Mouse (Mus musculus) erythroblast, adult 5-6 weeks (primary cell): ENCODE results near the gene Fap. TPM values are rescaled to one million over a fixed set of nuclear protein-coding genes. Genes with fewer than 3 reads are reported as not detected.

Experiments used
- ATAC-seq: replicated peaks from 2 replicates; pipeline ENCODE4 v1.8.0; 2016; ENCODE audit warnings: moderate number of reproducible peaks, mild to moderate bottlenecking, moderate TSS enrichment, inconsistent platforms; ENCODE audit not compliant: poor library complexity, low FRiP score, severe bottlenecking
- total RNA-seq, 2 experiments: library from RNA; stranded (forward) in 1 of 2; stranded (reverse) in 1 of 2; fragments of 150-400 nt in 1 of 2; fragments of 200-764, 138-1000 nt in 1 of 2; gene quantifications; 2 replicates each; pipeline versions ENCODE4 v1.2.3 to v1.2.4; 2015 to 2017; ENCODE audit warnings: low replicate concordance in 2 of 2

Gene Fap
- total RNA-seq (2015; ENCODE audit: low replicate concordance) (0.96 and 3.1 TPM in 2 replicates), total RNA-seq (2017; ENCODE audit: low replicate concordance) (1.6 and 1.7 TPM in 2 replicates)

DNA sequence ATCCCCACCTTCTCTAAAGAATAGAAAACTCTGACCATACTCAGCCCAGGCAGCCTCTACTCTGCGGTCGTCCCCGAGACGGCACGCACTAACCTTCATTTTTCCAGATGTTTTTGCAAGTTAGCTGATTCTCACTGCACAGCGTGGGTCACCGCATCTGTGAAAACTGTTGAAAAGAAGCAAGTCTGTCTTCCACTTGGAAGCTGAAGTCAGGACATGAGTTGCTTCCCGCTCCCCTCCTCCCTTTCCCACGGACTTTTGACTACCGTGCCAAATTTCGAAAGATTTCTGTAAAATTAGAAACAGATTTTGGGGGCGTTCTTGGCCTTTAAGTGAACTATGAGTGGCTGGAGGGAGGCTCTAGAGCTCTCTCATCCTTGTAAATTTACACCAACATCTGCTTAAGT is at the start of gene Fap:
Gene Fap, minus strand, starts transcription at position 323 of the 407 bp plus-strand sequence.
- ATAC-seq, result no peak

GRCm38 (mm10) chr2:62623024-62623441 is 49.2 kb upstream of the Fap start:
- no peak for ATAC-seq

DNA sequence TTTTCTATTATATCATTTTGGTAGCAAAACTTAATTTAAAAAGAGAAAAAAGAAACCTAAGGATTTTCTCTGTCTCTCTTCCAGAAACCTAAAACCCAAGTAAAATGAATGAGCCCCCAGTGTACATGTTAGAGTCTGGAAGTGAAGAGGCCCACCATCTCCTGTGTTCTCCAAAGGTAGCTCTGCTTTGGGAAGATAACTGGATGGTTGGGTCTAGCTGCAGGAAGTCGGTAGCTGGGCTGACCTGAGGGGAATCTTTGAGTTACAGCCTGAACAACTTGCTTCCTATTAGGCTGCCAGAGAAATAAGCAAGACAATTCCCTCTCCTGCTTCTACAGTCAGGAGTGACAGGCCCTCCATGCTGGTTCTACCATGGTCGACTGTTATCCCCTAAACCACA is 45.8 kb upstream of the Fap start:
- peak; percentile 47 for ATAC-seq

DNA sequence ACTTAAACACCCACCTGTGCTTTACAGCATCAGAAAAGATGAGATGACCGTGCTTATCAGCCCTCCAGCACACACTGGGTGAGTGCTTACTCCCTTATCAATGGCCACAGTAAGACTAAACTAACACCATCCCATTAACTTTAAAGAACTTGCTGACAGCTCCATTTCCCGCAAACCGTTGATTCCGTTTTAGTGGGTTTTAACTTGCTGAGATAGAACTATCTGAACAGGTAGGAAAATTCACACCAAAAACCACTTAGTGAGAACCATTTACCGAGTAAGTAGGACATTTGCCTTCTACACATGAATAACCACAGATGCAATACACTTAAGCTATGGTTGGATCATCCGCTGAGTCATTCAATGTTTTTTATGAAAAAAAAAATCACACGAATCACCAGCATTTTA is 45.1 kb upstream of the Fap start:
- ATAC-seq, result peak; percentile 95

- peak; percentile 33; the same call in 1 of the 2 replicates for ATAC-seq
Measured at GRCm38 (mm10) chr2:62613133-62613532, 39.3 kb upstream of the Fap start.

- no peak for ATAC-seq
Measured at GRCm38 (mm10) chr2:62606205-62606604, 32.3 kb upstream of the Fap start.

GRCm38 (mm10) chr2:62603530-62603929 is 29.7 kb upstream of the Fap start:
- no peak for ATAC-seq

- 0 out of 2 replicates have a peak, but pooled peaks have one; percentile 13 for ATAC-seq
Measured at GRCm38 (mm10) chr2:62596586-62596985, 22.7 kb upstream of the Fap start.

DNA sequence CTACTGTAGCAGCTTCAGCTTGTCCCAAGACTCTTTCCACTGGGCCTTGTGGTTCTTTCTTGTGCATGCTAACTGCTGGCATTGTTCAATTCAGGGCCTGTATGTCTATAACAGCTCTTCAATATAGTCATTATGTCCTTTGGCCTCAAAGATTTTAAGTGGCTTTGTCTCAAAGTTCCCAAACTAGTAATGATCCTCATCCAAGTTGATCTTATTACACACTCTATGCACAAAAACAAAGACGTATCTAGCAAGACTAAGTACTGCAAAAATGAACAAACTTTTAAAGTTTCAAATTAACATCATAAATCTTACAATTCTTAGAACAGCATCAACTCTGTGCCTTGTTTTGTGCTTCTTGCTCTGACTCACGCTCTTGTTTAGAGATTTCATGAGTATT is 20.6 kb upstream of the Fap start:
- no peak for ATAC-seq

DNA sequence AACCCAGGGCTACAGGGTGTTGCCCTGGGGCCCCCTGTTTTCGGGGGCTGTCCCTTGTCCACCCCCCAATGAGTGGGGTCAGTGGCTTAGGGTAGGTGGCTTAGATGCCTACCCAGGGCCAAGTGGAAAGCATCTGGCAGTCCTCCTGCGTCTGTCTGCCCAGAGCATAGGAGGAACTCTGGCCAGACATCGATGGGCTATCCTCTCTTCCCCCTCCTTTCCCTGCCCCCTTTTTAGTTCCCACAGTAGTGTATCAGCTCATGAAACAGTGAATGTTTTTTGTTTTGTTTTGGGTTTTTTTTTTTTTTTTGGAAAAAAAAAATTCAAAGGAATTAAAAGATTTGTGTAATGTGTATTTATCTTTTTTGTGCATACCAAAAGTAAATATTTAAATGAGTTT is 17.7 kb upstream of the Fap start:
- ATAC-seq, result no peak

GRCm38 (mm10) chr2:62589333-62589732 is 15.5 kb upstream of the Fap start:
- ATAC-seq, result peak; percentile 88

- no peak for ATAC-seq
Measured at GRCm38 (mm10) chr2:62585769-62586168, 11.9 kb upstream of the Fap start.

DNA sequence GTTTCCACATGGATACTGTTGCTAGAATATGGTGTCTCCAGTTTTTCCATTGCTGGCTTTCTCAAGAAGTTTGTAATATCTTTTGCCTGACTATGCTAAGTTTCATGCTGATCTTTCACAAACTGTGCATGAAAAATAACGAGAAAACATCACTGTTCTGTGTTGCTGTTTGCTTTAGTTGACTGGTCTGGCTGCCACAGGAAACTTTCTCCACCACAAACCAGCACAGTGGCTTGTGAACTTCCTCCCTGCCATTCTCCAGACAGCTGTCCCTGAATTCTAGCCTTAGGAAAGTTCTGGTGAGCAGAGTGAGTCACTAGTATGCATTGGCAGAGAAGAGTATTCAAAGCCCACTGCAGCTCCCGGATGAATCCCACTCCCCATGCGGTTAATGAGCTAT is 1.1 kb upstream of the Fap start:
- ATAC-seq, result no peak

GRCm38 (mm10) chr2:62574250-62574649 is 375 bp upstream of the Fap start:
- no peak for ATAC-seq

DNA sequence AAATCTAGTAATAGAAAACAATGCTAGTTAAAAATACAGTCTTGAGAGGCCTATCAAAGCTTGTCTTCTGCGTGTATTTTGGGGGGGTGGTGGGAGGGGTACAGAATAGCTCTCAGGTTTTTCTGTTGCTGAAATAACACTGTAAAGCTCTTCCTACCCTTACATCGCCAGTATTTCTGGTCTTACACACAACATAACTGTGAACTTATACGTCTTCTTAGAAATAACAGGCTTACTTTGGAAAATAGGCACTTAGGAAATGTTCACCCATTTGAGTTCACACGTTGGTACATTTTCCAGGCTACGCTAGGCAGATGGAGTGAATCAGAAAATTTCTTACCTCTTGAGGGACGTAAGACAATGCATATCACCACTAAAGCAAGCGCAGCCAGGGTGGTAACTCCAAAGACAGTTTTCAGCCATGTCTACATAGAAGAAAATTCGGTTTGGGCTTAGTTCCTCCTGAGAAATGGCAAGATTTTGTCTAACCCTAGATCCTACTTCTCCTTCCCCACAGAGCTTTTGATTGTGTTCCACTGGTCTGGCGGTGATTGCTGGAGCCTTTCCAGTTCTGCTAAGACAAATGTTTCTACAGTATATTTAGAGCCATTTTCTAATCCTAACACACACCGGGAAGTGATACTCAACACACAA is 649 bp downstream of the Fap start:
- ATAC-seq, result no peak

- ATAC-seq, result no peak
Measured at GRCm38 (mm10) chr2:62564687-62565086, 9.2 kb downstream of the Fap start.

GRCm38 (mm10) chr2:62562661-62563485 is 11.0 kb downstream of the Fap start:
- ATAC-seq, result no peak

DNA sequence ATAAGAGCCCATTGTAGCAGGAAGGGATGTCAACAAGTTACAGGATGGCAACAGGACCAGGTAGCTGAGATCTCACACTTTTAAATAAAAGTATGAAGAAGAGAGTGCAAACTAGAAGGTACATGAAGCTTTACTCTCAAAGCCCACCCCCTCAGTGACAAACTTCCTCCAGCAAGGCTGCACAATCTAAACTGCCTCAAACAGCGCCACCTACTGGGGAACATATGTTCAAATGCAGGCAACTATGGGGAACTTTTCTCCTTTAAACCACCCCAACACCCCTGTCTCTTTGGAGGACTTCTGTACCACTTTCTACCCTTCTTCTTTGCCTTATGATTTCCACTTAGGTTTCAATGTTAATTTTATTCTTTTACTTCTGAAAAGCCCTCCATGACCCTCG is 16.5 kb downstream of the Fap start:
- no peak for ATAC-seq

DNA sequence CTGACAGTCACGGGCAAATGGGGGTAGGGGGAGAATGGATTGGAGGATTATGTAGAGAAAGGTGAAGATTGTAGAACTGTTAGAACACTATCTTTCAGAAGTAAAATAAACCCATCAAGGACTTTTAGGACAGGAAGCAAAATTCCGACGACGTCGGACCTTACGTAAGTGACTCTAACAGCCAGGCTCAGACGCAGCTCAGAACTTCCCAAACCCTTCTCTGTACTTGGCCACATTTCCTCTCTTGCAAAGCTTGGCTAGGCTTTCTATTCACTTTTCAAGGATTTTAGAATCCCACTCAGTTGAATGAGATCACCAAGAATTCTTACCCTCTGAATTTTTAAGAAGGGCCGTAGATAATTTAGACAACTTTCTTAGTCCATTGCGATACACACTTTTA is 17.5 kb downstream of the Fap start:
- ATAC-seq, result no peak

GRCm38 (mm10) chr2:62549659-62550058 is 24.2 kb downstream of the Fap start:
- ATAC-seq, result no peak

- no peak for ATAC-seq
Measured at GRCm38 (mm10) chr2:62549131-62549530, 24.7 kb downstream of the Fap start.
